18 mouse cellular contexts compared by ENCODE assay signal in genomic region chr15:22980136-22980535, GRCm38 (mm10).
"Had no signal": no experiment of that assay in that cellular context is flagged by ENCODE, and none has a peak within 500 bp of the region (broad histone marks: within the 10 kb centered on the region; RNA-seq: fewer than 3 reads in every experiment).

No protein-coding gene starts in this region.

- H3K27me3 ChIP-seq: lung, embryonic 15.5 days; megakaryocyte, embryonic 14.5 days; midbrain, embryonic 12.5 days; neural tube, embryonic 12.5 days; stomach, embryonic 15.5 days had no signal

- H3K4me1 ChIP-seq: lung, embryonic 15.5 days; megakaryocyte, embryonic 14.5 days; midbrain, embryonic 12.5 days; neural tube, embryonic 12.5 days; stomach, embryonic 15.5 days had no signal

- H3K36me3 ChIP-seq: lung, embryonic 15.5 days; midbrain, embryonic 12.5 days; neural tube, embryonic 12.5 days; stomach, embryonic 15.5 days had no signal

- DNase-seq: liver, postnatal 0 days; lung, adult 2 months; lung, postnatal 14 days; lung, postnatal 36 days; midbrain, embryonic 14.5 days; right cerebral cortex, postnatal 14 days; thymus, adult 2 months; thymus, postnatal 25 days; thymus, postnatal 4 days had no signal

- ATAC-seq: liver, postnatal 0 days; lung, postnatal 0 days; midbrain, embryonic 16.5 days had no signal

- H3K4me3 ChIP-seq: lung, embryonic 15.5 days; megakaryocyte, embryonic 14.5 days; midbrain, embryonic 12.5 days; neural tube, embryonic 12.5 days; stomach, embryonic 15.5 days had no signal

- H3K4me2 ChIP-seq: lung, embryonic 15.5 days; midbrain, embryonic 12.5 days; neural tube, embryonic 12.5 days; stomach, embryonic 15.5 days had no signal

- H3K9ac ChIP-seq: liver, postnatal 0 days; lung, embryonic 15.5 days; midbrain, embryonic 12.5 days; neural tube, embryonic 12.5 days; stomach, embryonic 15.5 days had no signal

- H3K9me3 ChIP-seq: lung, embryonic 15.5 days; megakaryocyte, embryonic 14.5 days; midbrain, embryonic 12.5 days; neural tube, embryonic 12.5 days; stomach, embryonic 15.5 days had no signal

- H3K27ac ChIP-seq: lung, embryonic 15.5 days; macrophage; midbrain, embryonic 12.5 days; neural tube, embryonic 12.5 days; stomach, embryonic 15.5 days; stomach, postnatal 0 days had no signal
